Mouse (Mus musculus) duodenum, adult 2 months (tissue): ENCODE results near the gene BC055324. TPM values are rescaled to one million over a fixed set of nuclear protein-coding genes. Genes with fewer than 3 reads are reported as not detected.

Experiments
- polyA plus RNA-seq: library from polyadenylated mRNA; depleted of rRNA; stranded (reverse); fragments of >200 nt; gene quantifications from 2 replicates; pipeline ENCODE4 v1.2.3, GENCODE M21; 2012; ENCODE audit warnings: low replicate concordance; rRNA removed

BC055324 gene
- polyA plus RNA-seq, result 0.23 and 0.57 TPM in 2 replicates

GRCm38 (mm10) chr1:163994721-163995608 is at the start of gene BC055324, which contains the start of gene Mettl18:
Gene BC055324, minus strand, starts transcription at chr1:163994796.
Gene Mettl18, plus strand, starts transcription at chr1:163994889.

GRCm38 (mm10) chr1:163928846-163929245 is 65.8 kb downstream of the BC055324 start, which contains the start of gene Scyl3:
Gene Scyl3, plus strand, starts transcription at chr1:163929100.

Other genes starting within 250 kb of the BC055324 start
- gene Kifap3, start 215.2 kb downstream of the BC055324 start, polyA plus RNA-seq, result 0.72 and 0.75 TPM in 2 replicates
- gene Scyl3, start 65.7 kb downstream of the BC055324 start, polyA plus RNA-seq, result 3.2 and 4.4 TPM in 2 replicates
- 0.12 TPM in 1 of 2 replicates, not detected in the other for gene Mettl18, start 93 bp upstream of the BC055324 start, polyA plus RNA-seq
- 0.07 TPM in 1 of 2 replicates, not detected in the other for gene Sele, start 53.4 kb upstream of the BC055324 start, polyA plus RNA-seq
- 0.09 and 0.60 TPM in 2 replicates for gene Sell, start 67.2 kb upstream of the BC055324 start, polyA plus RNA-seq
- gene Selp, start 120.5 kb upstream of the BC055324 start, polyA plus RNA-seq, result 0.18 and 1.3 TPM in 2 replicates
- gene F5, start 157.0 kb upstream of the BC055324 start, polyA plus RNA-seq, result 0.20 and 3.5 TPM in 2 replicates